Mouse (Mus musculus): ENCODE results near the gene Ppdpf.

- TF ChIP-seq POLR2A (IDR thresholded peaks at IDR 0.05; ENCODE audit: control insufficient read depth, low read depth, low read length) = no peak
- no peak for TF ChIP-seq CTCF (IDR thresholded peaks at IDR 0.05; ENCODE audit: control insufficient read depth, insufficient read depth, insufficient replicate concordance, low read depth, low read length)
Observed at GRCm38 (mm10) chr2:181142703-181143135, 44.3 kb upstream of the Ppdpf start.
